Mouse (Mus musculus): Measurements from ENCODE around the gene Kitl.

- TF ChIP-seq CTCF (IDR thresholded peaks at IDR 0.05; ENCODE audit: low read depth, low read length) = no peak
- TF ChIP-seq POLR2A (IDR thresholded peaks at IDR 0.05; ENCODE audit: borderline replicate concordance, low read depth, low read length) = no peak
Measured at GRCm38 (mm10) chr10:100055082-100055481, 39.7 kb downstream of the Kitl start.
